Mouse (Mus musculus): Measurements from ENCODE around the gene Pts. TPM values are rescaled to one million over a fixed set of nuclear protein-coding genes. Genes with fewer than 3 reads are reported as not detected.

Pts gene
- polyA plus RNA-seq, 1 experiment from 2014 or later: 47.6 TPM

- no peak overlapping the region for H3K27ac ChIP-seq
- no peaks in the 10 kb centered on the region for H3K36me3 ChIP-seq
- no peaks in the 10 kb centered on the region for H3K9me3 ChIP-seq (replicated peaks)
- H3K4me3 ChIP-seq: no peak overlapping the region
- H3K9ac ChIP-seq: no peak overlapping the region
- no peak for ATAC-seq
- peak overlapping the region; percentile 24; the same call in 1 of the 2 replicates for H3K4me2 ChIP-seq
- WGBS (ENCODE audit: insufficient replicate concordance): 16% methylated on average over 5 of the region's 5 CpGs
- H3K27me3 ChIP-seq (replicated peaks): no peaks in the 10 kb centered on the region; the same call in 1 of the 2 replicates
- H3K4me1 ChIP-seq: peaks cover 7% of the 10 kb centered on the region
Measured at GRCm38 (mm10) chr9:50478826-50479225, 49.7 kb downstream of the Pts start.

- Histone ChIP-seq H3K27ac (no peak overlapping the region), H3K36me3 (no peaks in the 10 kb centered on the region), H3K4me2 (no peak overlapping the region), H3K9me3 (replicated peaks) (no peaks in the 10 kb centered on the region), H3K4me3 (no peak overlapping the region), H3K4me1 (peaks cover 7% of the 10 kb centered on the region), H3K27me3 (replicated peaks) (peaks cover 3% of the 10 kb centered on the region; the same call in 1 of the 2 replicates), H3K9ac (no peak overlapping the region)
- WGBS (ENCODE audit: insufficient replicate concordance): 75% methylated on average over 9 of the region's 9 CpGs
- no peak for ATAC-seq
Measured at GRCm38 (mm10) chr9:50477270-50477669, 51.3 kb downstream of the Pts start.

GRCm38 (mm10) chr9:50476651-50477050 lies 51.9 kb downstream of the Pts start:
- ATAC-seq: no peak
- no peak overlapping the region for H3K4me2 ChIP-seq
- no peak overlapping the region for H3K9ac ChIP-seq
- peaks cover 9% of the 10 kb centered on the region for H3K4me1 ChIP-seq
- 43% methylated on average over 7 of the region's 7 CpGs for WGBS (ENCODE audit: insufficient replicate concordance)
- H3K4me3 ChIP-seq: no peak overlapping the region
- no peaks in the 10 kb centered on the region for H3K36me3 ChIP-seq
- no peaks in the 10 kb centered on the region for H3K9me3 ChIP-seq (replicated peaks)
- H3K27me3 ChIP-seq (replicated peaks): peaks cover 3% of the 10 kb centered on the region; the same call in 1 of the 2 replicates
- H3K27ac ChIP-seq: no peak overlapping the region

GRCm38 (mm10) chr9:50475745-50476144 lies 52.8 kb downstream of the Pts start:
- Histone ChIP-seq H3K9ac (no peak overlapping the region), H3K27me3 (replicated peaks) (peaks cover 3% of the 10 kb centered on the region; the same call in 1 of the 2 replicates), H3K4me1 (peaks cover 18% of the 10 kb centered on the region), H3K27ac (no peak overlapping the region), H3K36me3 (no peaks in the 10 kb centered on the region), H3K4me3 (no peak overlapping the region), H3K4me2 (no peak overlapping the region), H3K9me3 (replicated peaks) (no peaks in the 10 kb centered on the region)
- no peak for ATAC-seq
- 65% methylated on average over 8 of the region's 8 CpGs for WGBS (ENCODE audit: insufficient replicate concordance)

GRCm38 (mm10) chr9:50475318-50475717 lies 53.2 kb downstream of the Pts start:
- Histone ChIP-seq H3K36me3 (no peaks in the 10 kb centered on the region), H3K4me1 (peaks cover 22% of the 10 kb centered on the region), H3K4me3 (no peak overlapping the region), H3K4me2 (no peak overlapping the region), H3K27me3 (replicated peaks) (peaks cover 3% of the 10 kb centered on the region; the same call in 1 of the 2 replicates), H3K9me3 (replicated peaks) (no peaks in the 10 kb centered on the region), H3K27ac (no peak overlapping the region), H3K9ac (no peak overlapping the region)
- ATAC-seq: no peak
- WGBS (ENCODE audit: insufficient replicate concordance): 69% methylated on average over 7 of the region's 7 CpGs

Other genes starting within 250 kb of the Pts start
- gene Rpl10-ps3, start 183.8 kb downstream of the Pts start, polyA plus RNA-seq (2016; fragmentation: Nextera tagmentation; extraction: Ambion mirVana): 241 and 251 TPM in 2 replicates
- 0.15 and 0.23 TPM in 2 replicates for gene Plet1, start 34.2 kb downstream of the Pts start, polyA plus RNA-seq (2016; fragmentation: Nextera tagmentation; extraction: Ambion mirVana)
- gene Il18, start 26.1 kb upstream of the Pts start, polyA plus RNA-seq (2016; fragmentation: Nextera tagmentation; extraction: Ambion mirVana): 2.3 and 3.1 TPM in 2 replicates
- gene Bco2, start 26.5 kb upstream of the Pts start, polyA plus RNA-seq (2016; fragmentation: Nextera tagmentation; extraction: Ambion mirVana): 0.18 TPM in 2 replicates
- gene Tex12, start 32.6 kb upstream of the Pts start, polyA plus RNA-seq (2016; fragmentation: Nextera tagmentation; extraction: Ambion mirVana): not detected in 2 replicates
- 344 and 352 TPM in 2 replicates for gene Sdhd, start 75.1 kb upstream of the Pts start, polyA plus RNA-seq (2016; fragmentation: Nextera tagmentation; extraction: Ambion mirVana)
- gene Timm8b, start 75.2 kb upstream of the Pts start, polyA plus RNA-seq (2016; fragmentation: Nextera tagmentation; extraction: Ambion mirVana): 229 and 237 TPM in 2 replicates
- gene Pih1d2, start 88.6 kb upstream of the Pts start, polyA plus RNA-seq (2016; fragmentation: Nextera tagmentation; extraction: Ambion mirVana): 1.9 and 2.4 TPM in 2 replicates
- gene Nkapd1, start 88.7 kb upstream of the Pts start, polyA plus RNA-seq (2016; fragmentation: Nextera tagmentation; extraction: Ambion mirVana): 12.5 and 13.1 TPM in 2 replicates
- 47.2 and 47.9 TPM in 2 replicates for gene Dlat, start 131.1 kb upstream of the Pts start, polyA plus RNA-seq (2016; fragmentation: Nextera tagmentation; extraction: Ambion mirVana)
- gene Dixdc1, start 210.8 kb upstream of the Pts start, polyA plus RNA-seq (2016; fragmentation: Nextera tagmentation; extraction: Ambion mirVana): 1.1 and 1.2 TPM in 2 replicates
- gene 2310030G06Rik, start 217.8 kb upstream of the Pts start, polyA plus RNA-seq (2016; fragmentation: Nextera tagmentation; extraction: Ambion mirVana): 2.0 and 2.5 TPM in 2 replicates
- gene Cryab, start 222.6 kb upstream of the Pts start, polyA plus RNA-seq (2016; fragmentation: Nextera tagmentation; extraction: Ambion mirVana): 6.6 and 7.8 TPM in 2 replicates
- gene Hspb2, start 223.6 kb upstream of the Pts start, polyA plus RNA-seq (2016; fragmentation: Nextera tagmentation; extraction: Ambion mirVana): 0.82 and 1.2 TPM in 2 replicates
- 11.5 and 13.7 TPM in 2 replicates for gene Fdxacb1, start 239.5 kb upstream of the Pts start, polyA plus RNA-seq (2016; fragmentation: Nextera tagmentation; extraction: Ambion mirVana)
- 20.9 and 23.1 TPM in 2 replicates for gene Alg9, start 246.3 kb upstream of the Pts start, polyA plus RNA-seq (2016; fragmentation: Nextera tagmentation; extraction: Ambion mirVana)
- gene 1110032A03Rik, start 246.8 kb upstream of the Pts start, polyA plus RNA-seq (2016; fragmentation: Nextera tagmentation; extraction: Ambion mirVana): 14.5 and 15.1 TPM in 2 replicates